Mouse (Mus musculus) frontal cortex, postnatal 14 days (tissue): Measurements from ENCODE around the gene Palld.

Experiments
- DNase-seq, 2 experiments: peaks; one replicate each; pipeline ENCODE4 v3.0.0; 2022; ENCODE audit warnings: low spot score in 2 of 2

Palld gene

DNA sequence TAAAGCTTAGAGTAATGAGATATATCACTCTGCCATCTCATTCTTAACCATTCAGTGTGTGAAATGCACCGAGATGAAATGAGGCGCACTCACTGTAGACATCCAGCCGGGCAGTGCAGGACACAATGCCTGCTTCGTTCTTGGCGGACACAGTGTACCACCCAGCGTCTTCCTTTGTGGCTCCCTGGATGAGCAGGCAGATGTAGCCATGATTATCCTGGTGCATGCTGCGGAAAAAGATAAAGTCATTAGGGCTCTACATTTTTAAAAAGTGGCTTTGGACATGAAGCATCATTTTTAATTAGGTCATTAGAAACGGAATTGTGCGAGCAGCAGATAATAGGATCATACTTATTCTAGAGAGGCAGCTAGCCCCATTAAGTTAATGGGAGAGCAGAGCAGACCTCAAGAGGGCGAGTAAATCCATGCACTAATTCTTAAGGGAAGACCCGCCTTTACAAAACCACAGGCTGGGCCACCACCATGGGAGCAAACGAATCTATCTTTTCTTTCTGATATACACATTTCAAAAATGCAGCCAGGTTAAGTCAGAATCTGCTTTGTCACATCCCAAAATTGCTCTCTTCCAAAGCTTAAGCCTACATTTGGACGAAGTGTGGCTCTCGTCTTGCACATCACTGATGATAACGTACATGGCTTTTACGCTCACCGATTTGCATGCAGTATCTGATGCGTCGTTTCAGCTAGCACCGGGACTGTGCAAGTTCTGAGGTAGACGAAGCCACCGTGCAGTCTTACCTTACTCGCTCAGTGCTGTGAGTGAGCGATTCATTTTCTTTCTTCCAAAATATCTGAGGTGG is 387.2 kb downstream of the Palld start:
- no peak for DNase-seq

DNA sequence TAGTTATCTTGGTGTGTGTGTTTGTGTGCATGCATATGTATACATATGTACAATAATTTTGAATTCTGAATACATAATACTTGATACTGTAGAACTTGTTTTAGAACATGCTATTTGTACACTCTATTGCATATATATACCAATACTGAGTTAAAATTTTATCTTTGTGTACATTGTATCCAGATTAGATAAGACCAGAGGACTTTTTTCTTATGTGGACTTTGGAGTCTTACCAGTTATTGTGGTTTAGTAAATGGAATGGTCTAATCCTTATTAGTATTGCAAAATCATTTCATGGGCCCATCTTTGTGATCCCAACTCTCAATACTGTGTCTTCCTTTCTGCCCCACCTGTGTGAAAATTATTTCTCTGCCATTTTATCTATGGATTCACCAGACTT is 400.2 kb downstream of the Palld start:
- no peak for DNase-seq

DNA sequence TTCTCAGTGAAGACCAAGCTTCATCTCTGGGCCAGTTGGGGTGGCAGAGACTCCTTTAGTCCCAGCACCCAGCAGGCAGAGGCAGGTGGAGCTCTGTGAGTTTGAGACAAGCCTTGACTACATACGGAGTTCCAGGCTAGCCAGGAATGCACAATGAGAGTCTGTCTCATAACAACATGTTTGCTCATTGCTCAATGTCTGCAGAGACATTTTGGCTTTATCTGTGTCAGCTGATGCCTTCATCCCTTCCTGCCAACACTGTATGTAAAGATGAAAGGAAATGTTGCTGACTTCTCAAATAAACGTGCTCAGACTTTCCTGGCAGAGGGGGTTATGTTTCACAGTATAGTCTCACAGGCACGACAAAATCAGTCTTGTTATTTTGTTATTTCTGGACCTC is 401.6 kb downstream of the Palld start:
- DNase-seq = no peak

DNA sequence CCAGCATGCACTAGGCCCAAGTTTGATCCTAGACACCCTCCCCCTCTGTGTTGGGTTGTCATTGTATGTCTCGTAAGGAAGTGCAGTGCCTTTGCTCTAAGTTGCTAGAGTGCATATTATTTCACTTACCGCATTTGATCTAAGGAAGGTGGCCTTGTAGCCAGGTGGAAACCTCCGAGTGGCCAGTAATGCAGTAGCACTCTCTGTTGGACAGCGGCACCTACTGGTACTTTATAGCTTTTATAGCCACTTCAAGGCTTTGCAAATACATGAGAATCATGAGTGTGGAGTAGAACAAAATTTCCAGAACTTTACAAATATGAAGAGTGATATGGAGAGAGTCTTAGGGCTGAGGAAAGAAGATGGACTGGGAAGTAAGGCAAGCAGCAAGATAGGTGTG is 403.5 kb downstream of the Palld start:
- DNase-seq = no peak

DNA sequence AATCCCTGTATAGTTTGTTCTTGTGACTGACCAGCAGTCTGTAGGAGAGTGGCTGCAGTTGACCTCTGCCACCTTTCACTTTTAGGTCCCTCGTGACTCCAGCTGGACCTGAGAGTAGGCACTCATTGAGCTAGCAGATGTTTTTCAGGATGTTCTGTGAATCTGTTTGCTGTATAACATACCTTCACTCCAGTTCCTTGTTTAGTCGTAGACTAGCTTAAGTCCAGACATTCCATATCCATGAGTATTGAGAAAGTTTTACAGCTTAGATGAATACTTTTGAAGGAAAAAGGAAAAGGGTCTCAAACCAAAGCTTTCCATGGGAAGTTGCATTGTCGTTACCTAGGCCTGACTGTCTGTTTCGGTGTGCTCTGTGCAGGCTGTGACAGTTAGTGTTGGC is 405.4 kb downstream of the Palld start:
- no peak for DNase-seq

DNA sequence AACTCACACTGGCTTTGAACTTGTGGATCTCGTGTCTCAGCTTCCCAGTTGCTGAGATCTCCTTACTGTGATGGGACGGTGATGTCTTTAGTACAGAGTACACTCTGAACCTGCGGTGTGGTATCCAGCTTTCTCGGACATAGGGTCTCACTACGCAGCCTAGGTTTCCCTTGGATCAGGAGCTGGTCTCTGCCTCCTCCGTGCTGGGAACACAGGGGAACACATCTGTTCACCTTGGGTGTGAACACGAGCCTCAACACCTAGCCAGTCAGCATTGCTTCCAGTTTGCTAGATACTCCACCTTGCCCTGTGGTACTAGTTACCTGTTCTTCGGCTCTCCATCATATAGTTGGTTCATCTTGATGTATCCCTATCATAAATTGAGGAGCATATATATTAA is 413.9 kb downstream of the Palld start:
- no peak for DNase-seq

DNA sequence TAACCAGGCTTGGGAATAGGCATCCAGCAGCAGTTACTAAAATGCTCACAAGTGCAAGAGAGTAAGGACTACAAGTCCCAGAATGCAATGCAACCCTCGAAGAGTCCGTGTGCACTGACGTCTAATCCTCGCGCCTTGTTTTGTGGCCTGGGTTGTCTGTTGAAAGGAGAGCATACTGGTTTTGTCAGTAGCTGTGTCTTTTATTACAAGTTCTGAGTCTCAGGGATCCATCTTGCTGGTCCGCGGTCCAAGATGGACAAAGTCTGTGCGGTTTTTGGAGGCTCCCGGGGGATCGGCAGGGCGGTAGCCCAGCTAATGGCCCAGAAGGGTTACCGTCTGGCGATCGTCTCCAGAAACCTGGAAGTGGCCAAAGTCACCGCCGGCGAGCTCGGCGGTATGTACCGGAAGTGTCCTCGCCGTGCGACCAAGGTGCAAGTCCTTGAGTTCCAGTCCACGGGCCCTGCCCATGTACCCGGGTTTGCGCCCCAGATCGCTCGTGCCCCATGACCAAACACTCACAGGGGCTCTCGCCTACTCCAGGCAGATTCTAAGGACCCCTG is 414.8 kb downstream of the Palld start, which contains the start of gene Cbr4:
Gene Cbr4 (plus strand): TSS at position 138 of the 560 bp plus-strand sequence.
- DNase-seq = peak; percentile 75 to 79

DNA sequence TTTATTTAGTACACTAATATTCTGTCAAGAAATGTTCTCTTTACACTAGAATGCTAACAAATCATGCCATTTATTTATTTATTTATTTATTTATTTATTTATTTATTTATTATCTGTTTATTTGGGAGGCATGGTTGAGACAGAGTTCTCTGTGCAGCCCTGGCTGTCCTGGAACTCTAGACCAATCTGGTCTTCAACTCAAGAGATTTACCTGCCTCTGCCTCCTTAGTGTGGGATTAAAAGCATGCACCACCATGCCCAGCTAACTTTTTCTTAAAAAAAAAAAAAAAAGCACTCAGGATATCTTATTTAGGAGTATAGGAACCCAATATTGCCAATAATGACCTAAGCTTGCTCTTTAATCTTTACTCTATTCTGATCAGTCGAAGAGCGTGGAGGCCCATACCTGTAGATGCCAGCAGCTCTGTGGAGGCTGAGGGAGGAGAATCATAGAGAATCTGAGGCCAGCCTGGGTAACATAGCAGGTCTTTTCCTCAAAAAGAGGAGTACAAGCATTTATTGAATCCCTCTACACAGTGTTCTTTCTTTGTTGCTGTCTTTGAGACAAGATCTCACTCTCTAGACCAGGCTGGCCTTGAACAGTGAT is 415.5 kb downstream of the Palld start:
- no peak for DNase-seq

DNA sequence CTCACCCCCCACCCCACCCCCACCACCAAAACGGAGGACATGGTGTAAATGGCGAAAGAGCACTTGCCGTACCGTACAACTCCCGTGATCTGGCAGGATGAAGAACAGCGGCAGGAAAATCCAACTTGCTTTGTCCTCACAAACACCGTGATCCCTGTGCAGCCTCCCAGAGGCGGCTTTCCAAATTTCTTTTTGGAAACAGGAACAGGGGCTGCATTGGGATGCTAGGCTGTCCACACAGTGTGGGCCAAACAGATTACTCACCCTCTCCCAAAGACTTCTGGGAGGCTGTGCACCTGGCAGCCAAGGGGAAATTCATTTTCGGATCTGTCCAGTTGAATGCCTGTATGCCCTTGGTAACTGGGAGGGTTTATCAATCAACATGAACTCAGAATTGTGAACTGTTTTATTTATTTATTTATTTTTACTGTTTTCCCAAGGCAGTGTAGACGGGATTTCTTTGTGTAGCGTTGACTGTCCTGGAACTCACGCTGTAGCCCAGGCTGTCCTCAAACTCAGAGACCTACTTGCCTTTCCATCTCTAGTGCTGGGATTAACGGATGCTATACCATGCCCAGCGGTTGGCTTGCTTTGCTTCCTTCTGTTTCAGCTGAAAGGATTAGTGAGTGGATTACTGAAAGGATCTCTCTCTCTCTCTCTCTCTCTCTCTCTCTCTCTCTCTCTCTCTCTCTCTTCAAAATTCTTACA is 422.1 kb downstream of the Palld start:
- no peak for DNase-seq

DNA sequence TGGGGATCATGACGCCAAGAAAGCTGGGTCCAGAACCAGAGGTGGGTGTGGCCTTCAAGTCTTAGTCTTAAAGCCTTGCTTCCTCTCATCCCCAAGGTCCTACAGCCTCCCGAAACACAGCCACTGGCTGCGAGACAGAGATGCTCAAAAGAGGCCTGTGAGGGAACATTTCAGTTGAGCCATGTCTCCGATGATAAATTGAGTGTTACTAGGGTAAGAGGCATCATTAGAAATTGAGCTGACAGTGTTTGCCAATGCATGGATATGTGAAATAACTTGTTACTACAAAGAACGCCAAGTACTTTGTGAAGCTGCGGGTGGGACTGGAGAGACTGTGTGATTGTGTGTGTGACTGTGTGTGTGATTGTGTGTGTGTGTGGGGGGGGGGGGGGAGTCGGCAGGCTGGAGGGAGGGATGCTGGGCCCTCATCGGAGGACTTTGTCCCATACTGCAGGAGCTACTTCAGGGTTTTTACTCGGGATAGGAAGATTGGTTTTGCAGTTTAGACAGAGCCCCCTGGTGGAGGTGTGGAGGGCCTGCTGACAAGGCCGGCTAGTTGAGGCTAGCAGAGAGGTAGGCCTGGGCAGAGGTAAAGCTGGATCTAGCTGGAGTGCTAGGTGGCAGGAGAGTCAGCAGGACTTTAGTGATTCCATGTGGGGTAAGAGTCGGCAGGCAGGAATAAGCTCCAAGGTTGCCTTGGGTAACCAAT is 422.8 kb downstream of the Palld start:
- DNase-seq = peak in 1 of 2 experiments; percentile 31

DNA sequence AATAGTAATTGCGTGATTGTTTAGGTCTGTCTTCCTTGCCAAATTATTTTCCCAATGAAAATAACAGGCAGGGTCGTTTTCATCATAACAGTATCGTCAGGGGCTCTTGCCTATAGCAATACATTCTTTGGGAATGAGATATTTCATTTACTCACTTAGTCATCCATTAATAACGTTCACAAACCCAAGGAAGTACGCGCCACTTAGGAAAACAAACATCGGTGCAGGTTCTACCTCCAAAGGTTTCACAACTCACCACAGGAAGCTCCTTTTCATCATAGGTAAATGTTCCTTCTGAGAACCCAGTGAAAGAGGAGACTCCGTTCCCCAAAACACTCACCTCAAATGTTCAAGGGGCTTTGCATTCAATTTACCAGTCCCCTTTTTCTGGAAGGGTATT is 423.7 kb downstream of the Palld start:
- DNase-seq = no peak

DNA sequence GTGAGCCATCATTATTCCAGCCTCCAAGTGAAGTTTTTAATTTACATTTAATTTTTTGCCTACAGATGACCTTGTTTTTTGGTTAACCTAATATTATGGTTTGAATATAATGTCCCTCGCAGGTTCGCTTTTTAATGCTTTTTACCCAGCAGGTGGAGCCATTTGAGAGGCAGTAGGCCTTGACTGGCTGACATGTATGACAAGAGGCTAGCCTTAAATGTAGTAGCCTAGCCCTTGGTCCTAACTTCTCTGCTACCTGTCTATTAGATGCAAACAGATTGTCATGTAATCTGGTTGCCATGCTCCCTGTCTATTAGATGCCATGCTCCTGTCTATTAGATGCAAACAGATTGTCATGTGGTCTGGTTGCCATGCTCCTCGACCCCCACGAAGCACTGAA is 424.3 kb downstream of the Palld start:
- no peak for DNase-seq

DNA sequence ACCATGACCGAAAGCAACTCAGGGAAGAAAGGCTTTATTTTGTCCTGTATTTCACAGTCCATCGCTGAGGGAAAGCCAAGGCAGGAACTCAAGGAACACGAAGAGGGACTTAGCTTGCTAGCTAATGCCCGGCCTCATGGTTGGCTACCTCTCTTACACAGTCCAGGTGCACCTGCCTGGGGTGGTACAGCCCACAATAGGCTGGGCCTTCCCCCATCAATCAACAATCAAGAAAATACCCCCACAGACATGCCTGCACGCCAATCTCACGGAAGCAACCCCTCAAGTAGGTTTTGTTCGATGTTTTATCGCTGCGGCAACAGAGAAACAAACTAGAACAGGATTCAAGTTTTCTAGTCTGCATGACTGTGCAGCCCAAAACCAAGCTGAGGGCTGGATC is 426.3 kb downstream of the Palld start:
- no peak for DNase-seq

DNA sequence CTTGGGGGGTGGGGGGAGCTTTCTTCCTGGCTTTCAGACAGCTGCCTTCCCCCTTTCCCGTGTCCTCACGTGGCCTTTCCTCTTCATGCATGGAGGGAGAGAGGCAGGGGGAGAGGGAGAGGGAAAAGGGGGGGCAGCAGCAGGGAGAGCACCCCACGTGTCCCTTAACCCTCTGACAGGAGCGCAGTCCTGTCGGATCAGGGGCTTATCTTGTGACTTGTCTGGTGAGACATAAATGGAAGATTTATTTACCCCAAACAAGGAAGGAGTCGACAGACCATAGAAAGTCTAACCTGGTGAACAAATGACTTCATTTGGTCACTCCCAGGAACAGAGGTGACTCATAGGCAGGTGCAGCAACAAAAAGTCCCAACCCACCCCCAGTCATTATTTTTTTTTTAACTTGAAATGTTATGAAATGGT is 427.2 kb downstream of the Palld start:
- DNase-seq = no peak

DNA sequence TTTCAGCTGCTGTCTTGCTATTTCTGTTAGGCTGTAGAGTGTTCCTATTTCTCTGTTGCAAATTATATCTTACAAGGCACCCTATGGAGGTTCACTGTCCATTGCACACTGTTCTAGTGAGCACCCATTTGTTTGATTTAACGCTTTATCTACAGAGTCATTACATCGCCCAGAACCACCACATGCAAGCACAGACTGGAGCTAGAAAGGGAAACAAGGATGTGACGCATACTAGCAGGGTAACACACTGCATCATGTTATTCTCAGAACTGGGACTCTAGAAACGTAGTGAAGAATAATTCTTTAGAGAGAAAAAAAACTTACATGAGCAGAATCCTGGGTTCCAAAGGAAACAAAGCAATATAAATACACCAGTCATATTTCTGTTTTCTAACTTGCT is 432.3 kb downstream of the Palld start:
- no peak for DNase-seq

DNA sequence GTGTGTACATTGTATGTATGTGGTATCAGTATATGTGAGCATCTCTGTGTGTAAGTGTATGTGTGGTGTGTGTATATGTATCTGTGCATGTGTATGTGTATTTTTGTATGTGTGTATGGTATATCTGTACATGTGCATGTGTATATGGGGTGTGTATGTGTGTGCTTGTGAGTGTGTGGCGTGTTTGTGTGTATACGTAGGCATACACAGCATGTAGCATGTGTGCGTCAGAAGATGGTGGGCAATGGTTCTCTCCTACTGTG is 435.0 kb downstream of the Palld start:
- DNase-seq = no peak

DNA sequence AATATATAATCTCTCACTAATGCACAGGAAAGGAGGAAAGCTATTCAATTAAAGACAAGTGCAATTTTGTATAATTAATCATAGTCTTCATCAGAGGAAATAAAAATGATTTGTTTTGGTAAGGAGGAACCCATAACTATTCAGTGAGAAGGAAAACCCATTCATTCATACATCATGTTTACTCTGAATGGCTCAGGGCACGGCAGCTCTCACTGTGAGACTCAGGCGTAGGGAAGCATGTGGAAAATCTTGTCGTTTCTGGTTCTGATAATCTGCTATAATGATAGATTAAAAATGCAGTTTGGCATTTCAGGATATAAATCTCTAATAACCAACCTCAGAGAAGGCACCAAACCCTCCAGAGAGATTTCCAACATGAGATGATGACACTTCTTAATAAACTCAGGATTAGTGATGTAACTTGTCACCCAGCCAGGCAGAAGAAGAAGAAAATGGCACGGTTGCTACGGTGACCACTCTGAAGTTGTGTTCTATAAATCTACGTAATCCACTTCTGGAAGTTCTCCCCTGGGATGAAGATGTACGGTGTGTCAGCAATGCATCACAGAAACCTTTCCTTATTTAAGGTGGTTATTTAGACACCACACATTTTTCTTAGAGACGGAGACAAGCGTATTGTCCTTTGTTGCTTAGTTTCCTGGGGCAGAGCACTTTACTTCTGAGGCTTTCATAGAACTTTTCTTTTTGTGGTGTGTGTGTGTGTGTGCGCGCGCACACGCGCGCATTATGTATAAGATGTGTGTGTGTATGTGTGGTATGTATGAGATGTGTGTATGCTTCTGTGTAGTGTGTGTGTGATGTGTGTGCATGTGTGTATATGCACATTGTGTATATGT is 435.6 kb downstream of the Palld start:
- no peak for DNase-seq

DNA sequence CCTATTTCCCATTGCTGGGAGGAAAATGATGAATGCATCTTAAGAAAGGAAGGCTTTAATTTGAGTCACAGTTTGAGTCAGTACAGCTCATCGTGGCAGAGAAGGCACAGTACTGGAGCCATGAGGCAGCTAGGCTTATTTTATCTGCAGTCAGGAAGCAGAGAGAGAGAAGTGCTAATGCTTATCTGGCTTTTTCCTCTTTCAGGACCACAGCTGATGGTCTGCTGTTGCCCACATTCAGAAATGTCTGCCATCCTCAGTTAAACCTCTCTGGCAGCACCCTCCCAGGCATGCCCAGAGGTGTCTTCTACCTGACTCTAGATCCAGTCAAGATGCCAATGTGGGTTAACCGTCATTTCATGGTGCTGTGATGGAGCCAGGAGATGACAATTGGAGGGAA is 438.1 kb downstream of the Palld start:
- no peak for DNase-seq

DNA sequence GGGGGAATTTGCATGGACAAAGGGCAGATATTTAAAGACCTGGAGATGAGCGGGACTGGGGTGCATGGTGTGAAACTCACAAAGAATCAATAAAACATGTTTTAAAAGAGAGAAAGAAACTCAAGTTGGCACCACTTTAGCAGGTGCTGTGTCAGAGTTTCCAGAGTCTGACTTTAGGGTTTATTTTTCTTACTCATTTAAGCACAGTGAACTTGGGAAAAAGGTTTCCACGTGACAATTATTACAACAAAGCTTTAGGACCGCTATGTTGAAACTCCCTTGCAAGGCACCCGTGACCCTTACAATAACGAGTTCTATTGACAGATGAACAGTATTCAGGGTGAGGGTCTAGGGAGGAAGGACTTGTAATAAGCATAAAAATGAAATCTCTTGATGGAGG is 440.3 kb downstream of the Palld start:
- DNase-seq = no peak
